Mouse (Mus musculus): ENCODE data around the gene Col4a2. TPM values are rescaled to one million over a fixed set of nuclear protein-coding genes. Genes with fewer than 3 reads are reported as not detected.

The Col4a2 gene
- total and polyA plus RNA-seq, 2 experiments from 2014 or later, result 26.6 to 95.7 TPM

GRCm38 (mm10) chr8:11355900-11356299 is 43.3 kb downstream of the Col4a2 start:
- DNase-seq (no peak), ATAC-seq (no peak)
- Histone ChIP-seq H3K27me3 (ENCODE audit: insufficient read depth, low read length) (no peaks in the 10 kb centered on the region), H3K4me3 (ENCODE audit: low read depth, low read length) (no peak overlapping the region), H3K9ac (no peak overlapping the region), H3K27ac (ENCODE audit: low read depth, low read length) (no peak overlapping the region), H3K36me3 (ENCODE audit: insufficient read depth) (no peaks in the 10 kb centered on the region), H3K4me1 (ENCODE audit: insufficient read depth) (no peaks in the 10 kb centered on the region), H3K4me2 (ENCODE audit: low read depth) (no peak overlapping the region), H3K9me3 (ENCODE audit: low read length) (no peaks in the 10 kb centered on the region)
- WGBS, result 95% methylated on average over 3 of the region's 3 CpGs
- no peak for TF ChIP-seq CTCF (IDR thresholded peaks at IDR 0.05; ENCODE audit: low read depth)

- H3K27ac ChIP-seq (ENCODE audit: low read depth, low read length), result no peak overlapping the region
- WGBS, result 80% methylated on average over 8 of the region's 8 CpGs
- ATAC-seq, result no peak
Observed at GRCm38 (mm10) chr8:11356776-11357175, 44.2 kb downstream of the Col4a2 start.

GRCm38 (mm10) chr8:11357921-11358436 is 45.4 kb downstream of the Col4a2 start:
- Histone ChIP-seq H3K27me3 (ENCODE audit: insufficient read depth, low read length) (no peaks in the 10 kb centered on the region), H3K4me2 (ENCODE audit: low read depth) (no peak overlapping the region), H3K4me1 (ENCODE audit: insufficient read depth) (peaks cover 8% of the 10 kb centered on the region), H3K36me3 (ENCODE audit: insufficient read depth) (no peaks in the 10 kb centered on the region), H3K9ac (no peak overlapping the region), H3K4me3 (ENCODE audit: low read depth, low read length) (no peak overlapping the region), H3K9me3 (ENCODE audit: low read length) (no peaks in the 10 kb centered on the region), H3K27ac (ENCODE audit: low read depth, low read length) (no peak overlapping the region)
- TF ChIP-seq CTCF (IDR thresholded peaks at IDR 0.05; ENCODE audit: low read depth), result no peak
- DNase-seq, result no peak
- no peak for ATAC-seq
- WGBS, result 74% methylated on average over 7 of the region's 7 CpGs

More at GRCm38 (mm10) chr8:11356776-11357175, 44.2 kb downstream of the Col4a2 start:
- no peaks in the 10 kb centered on the region for H3K27me3 ChIP-seq (ENCODE audit: insufficient read depth, low read length)
- no peak overlapping the region for H3K9ac ChIP-seq
- no peaks in the 10 kb centered on the region for H3K9me3 ChIP-seq (ENCODE audit: low read length)
- no peak for TF ChIP-seq CTCF (IDR thresholded peaks at IDR 0.05; ENCODE audit: low read depth)
- H3K4me3 ChIP-seq (ENCODE audit: low read depth, low read length), result no peak overlapping the region
- no peaks in the 10 kb centered on the region for H3K4me1 ChIP-seq (ENCODE audit: insufficient read depth)
- H3K36me3 ChIP-seq (ENCODE audit: insufficient read depth), result no peaks in the 10 kb centered on the region
- no peak overlapping the region for H3K4me2 ChIP-seq (ENCODE audit: low read depth)
- DNase-seq, result no peak

- Histone ChIP-seq H3K27ac (ENCODE audit: low read depth, low read length) (no peak overlapping the region), H3K27me3 (ENCODE audit: insufficient read depth, low read length) (no peaks in the 10 kb centered on the region), H3K9ac (no peak overlapping the region), H3K9me3 (ENCODE audit: low read length) (no peaks in the 10 kb centered on the region), H3K4me1 (ENCODE audit: insufficient read depth) (peaks cover 8% of the 10 kb centered on the region), H3K4me3 (ENCODE audit: low read depth, low read length) (no peak overlapping the region), H3K36me3 (ENCODE audit: insufficient read depth) (no peaks in the 10 kb centered on the region), H3K4me2 (ENCODE audit: low read depth) (no peak overlapping the region)
- TF ChIP-seq CTCF (IDR thresholded peaks at IDR 0.05; ENCODE audit: low read depth), result no peak
- DNase-seq (no peak), ATAC-seq (no peak)
- 86% methylated on average over 5 of the region's 5 CpGs for WGBS
Observed at GRCm38 (mm10) chr8:11359846-11360245, 47.2 kb downstream of the Col4a2 start.

GRCm38 (mm10) chr8:11361546-11362277 is 49.1 kb downstream of the Col4a2 start:
- TF ChIP-seq CTCF (IDR thresholded peaks at IDR 0.05; ENCODE audit: low read depth), result no peak
- no peak overlapping the region for H3K4me2 ChIP-seq (ENCODE audit: low read depth)
- H3K27ac ChIP-seq (ENCODE audit: low read depth, low read length), result no peak overlapping the region
- 66% methylated on average over 9 of the region's 9 CpGs for WGBS
- H3K36me3 ChIP-seq (ENCODE audit: insufficient read depth), result no peaks in the 10 kb centered on the region
- no peak overlapping the region for H3K9ac ChIP-seq
- H3K4me3 ChIP-seq (ENCODE audit: low read depth, low read length), result no peak overlapping the region
- DNase-seq (no peak), ATAC-seq (peak; percentile 42; the same call in 1 of the 2 replicates)
- no peaks in the 10 kb centered on the region for H3K27me3 ChIP-seq (ENCODE audit: insufficient read depth, low read length)
- peaks cover 8% of the 10 kb centered on the region for H3K4me1 ChIP-seq (ENCODE audit: insufficient read depth)
- no peaks in the 10 kb centered on the region for H3K9me3 ChIP-seq (ENCODE audit: low read length)

GRCm38 (mm10) chr8:11362278-11363214 is 49.9 kb downstream of the Col4a2 start:
- peak; percentile 18 for DNase-seq
- 10% methylated on average over 17 of the region's 17 CpGs for WGBS
- no peak overlapping the region for H3K9ac ChIP-seq
- no peaks in the 10 kb centered on the region for H3K9me3 ChIP-seq (ENCODE audit: low read length)
- H3K4me2 ChIP-seq (ENCODE audit: low read depth), result no peak overlapping the region
- no peak overlapping the region for H3K4me3 ChIP-seq (ENCODE audit: low read depth, low read length)
- H3K27me3 ChIP-seq (ENCODE audit: insufficient read depth, low read length), result no peaks in the 10 kb centered on the region
- ATAC-seq, result peak; percentile 16; the same call in 1 of the 2 replicates
- no peak for TF ChIP-seq CTCF (IDR thresholded peaks at IDR 0.05; ENCODE audit: low read depth)
- no peaks in the 10 kb centered on the region for H3K36me3 ChIP-seq (ENCODE audit: insufficient read depth)
- peaks cover 8% of the 10 kb centered on the region for H3K4me1 ChIP-seq (ENCODE audit: insufficient read depth)
- H3K27ac ChIP-seq (ENCODE audit: low read depth, low read length), result no peak overlapping the region

Measured in forebrain, postnatal 0 days (tissue).